Mouse (Mus musculus) liver, embryonic 15.5 days (tissue): ENCODE results near the gene P2ry13. TPM values are rescaled to one million over a fixed set of nuclear protein-coding genes. Genes with fewer than 3 reads are reported as not detected.

Source experiments
- ATAC-seq: fragments of 200-750 bp; cut with Nextera tagmentation; 2 replicates; pipeline ENCODE4 v1.8.0; 2017; ENCODE audit warnings: moderate number of reproducible peaks, mild to moderate bottlenecking, moderate library complexity; ENCODE audit not compliant: insufficient read depth
- H3K27ac ChIP-seq: fragments of 300-500 bp; sonication (generic); replicated peaks from 2 replicates; pipeline ENCODE4 v1.5.1; 2015; ENCODE audit warnings: mild to moderate bottlenecking, inconsistent platforms
- H3K27me3 ChIP-seq: fragments of 300-500 bp; sonication (generic); 2 replicates; pipeline ENCODE4 v1.6.1; 2015; ENCODE audit warnings: mild to moderate bottlenecking, inconsistent platforms
- H3K36me3 ChIP-seq: fragments of 300-500 bp; sonication (generic); replicated peaks from 2 replicates; pipeline ENCODE4 v1.6.1; 2015; ENCODE audit warnings: moderate library complexity, mild to moderate bottlenecking, inconsistent platforms
- H3K4me1 ChIP-seq: fragments of 300-500 bp; sonication (generic); replicated peaks from 2 replicates; pipeline ENCODE4 v1.6.1; 2015; ENCODE audit warnings: inconsistent platforms
- H3K4me2 ChIP-seq: fragments of 300-500 bp; sonication (generic); 2 replicates; pipeline ENCODE4 v1.6.1; 2015; ENCODE audit warnings: moderate library complexity, mild to moderate bottlenecking, inconsistent platforms
- H3K4me3 ChIP-seq: fragments of 300-500 bp; sonication (generic); replicated peaks from 2 replicates; pipeline ENCODE4 v1.5.1; 2015; ENCODE audit warnings: mild to moderate bottlenecking, inconsistent platforms
- H3K9ac ChIP-seq: fragments of 300-500 bp; sonication (generic); 2 replicates; pipeline ENCODE4 v1.6.1; 2015; ENCODE audit warnings: moderate library complexity, mild to moderate bottlenecking, inconsistent platforms
- H3K9me3 ChIP-seq: fragments of 300-500 bp; sonication (generic); replicated peaks from 2 replicates; pipeline ENCODE4 v1.6.1; 2016; ENCODE audit warnings: inconsistent platforms
- WGBS: fragments of 180-500 bp; shearing (Covaris S2); methylation state at CpG from one replicate; pipeline ENCODE4 v1.1.7; 2015; ENCODE audit warnings: mixed read lengths; ENCODE audit not compliant: insufficient replicate concordance; 5-methylcytosine and 5-hydroxymethylcytosine counted together
- polyA plus RNA-seq: library from polyadenylated mRNA; unstranded; fragments of >200 nt; fragmentation: Nextera tagmentation; extraction: Ambion mirVana; gene quantifications from 2 replicates; pipeline ENCODE4 v1.2.1, GENCODE M21; 2015

Gene P2ry13
- polyA plus RNA-seq, 1 experiment from 2014 or later, result 3.2 TPM

- Histone ChIP-seq H3K36me3 (no peaks in the 10 kb centered on the region), H3K4me3 (no peak overlapping the region), H3K9ac (no peak overlapping the region), H3K27me3 (no peaks in the 10 kb centered on the region), H3K4me2 (no peak overlapping the region), H3K9me3 (no peaks in the 10 kb centered on the region), H3K4me1 (no peaks in the 10 kb centered on the region), H3K27ac (no peak overlapping the region)
- WGBS, result 76% methylated on average over 7 of the region's 7 CpGs
- no peak for ATAC-seq
Observed at GRCm38 (mm10) chr3:59194099-59194498, 16.6 kb downstream of the P2ry13 start.

- Histone ChIP-seq H3K27me3 (no peaks in the 10 kb centered on the region), H3K4me2 (no peak overlapping the region), H3K4me3 (no peak overlapping the region), H3K36me3 (no peaks in the 10 kb centered on the region), H3K27ac (no peak overlapping the region), H3K4me1 (no peaks in the 10 kb centered on the region), H3K9me3 (no peaks in the 10 kb centered on the region), H3K9ac (no peak overlapping the region)
- WGBS, result 72% methylated on average over 6 of the region's 6 CpGs
- ATAC-seq, result no peak
Observed at GRCm38 (mm10) chr3:59191674-59192073, 19.0 kb downstream of the P2ry13 start.

GRCm38 (mm10) chr3:59187336-59187735 lies 23.3 kb downstream of the P2ry13 start:
- Histone ChIP-seq H3K27ac (no peak overlapping the region), H3K27me3 (no peaks in the 10 kb centered on the region), H3K4me2 (no peak overlapping the region), H3K9me3 (no peaks in the 10 kb centered on the region), H3K9ac (no peak overlapping the region), H3K4me3 (no peak overlapping the region), H3K4me1 (no peaks in the 10 kb centered on the region), H3K36me3 (no peaks in the 10 kb centered on the region)
- 58% methylated on average over 4 of the region's 4 CpGs for WGBS
- no peak for ATAC-seq

GRCm38 (mm10) chr3:59185662-59186061 lies 25.0 kb downstream of the P2ry13 start:
- Histone ChIP-seq H3K9ac (no peak overlapping the region), H3K4me3 (no peak overlapping the region), H3K4me1 (no peaks in the 10 kb centered on the region), H3K4me2 (no peak overlapping the region), H3K27ac (no peak overlapping the region), H3K27me3 (no peaks in the 10 kb centered on the region), H3K9me3 (no peaks in the 10 kb centered on the region), H3K36me3 (no peaks in the 10 kb centered on the region)
- no peak for ATAC-seq
- whole genome bisulfite sequencing, result 68% methylated on average over 4 of the region's 4 CpGs

GRCm38 (mm10) chr3:59182129-59182528 lies 28.6 kb downstream of the P2ry13 start:
- ATAC-seq, result no peak
- H3K4me1 ChIP-seq, result peaks cover 6% of the 10 kb centered on the region; the same call in 1 of the 2 replicates
- H3K36me3 ChIP-seq, result no peaks in the 10 kb centered on the region
- no peak overlapping the region for H3K4me3 ChIP-seq
- H3K9ac ChIP-seq, result no peak overlapping the region
- H3K27me3 ChIP-seq, result no peaks in the 10 kb centered on the region
- H3K4me2 ChIP-seq, result no peak overlapping the region
- no peak overlapping the region for H3K27ac ChIP-seq
- H3K9me3 ChIP-seq, result no peaks in the 10 kb centered on the region

GRCm38 (mm10) chr3:59181134-59181533 lies 29.5 kb downstream of the P2ry13 start:
- H3K4me2 ChIP-seq, result no peak overlapping the region
- no peak overlapping the region for H3K9ac ChIP-seq
- H3K4me3 ChIP-seq, result no peak overlapping the region
- H3K36me3 ChIP-seq, result no peaks in the 10 kb centered on the region
- WGBS, result 60% methylated on average over 5 of the region's 5 CpGs
- H3K27me3 ChIP-seq, result no peaks in the 10 kb centered on the region
- peaks cover 7% of the 10 kb centered on the region; the same call in 1 of the 2 replicates for H3K4me1 ChIP-seq
- H3K9me3 ChIP-seq, result no peaks in the 10 kb centered on the region
- ATAC-seq, result no peak
- H3K27ac ChIP-seq, result no peak overlapping the region

- Histone ChIP-seq H3K4me1 (peaks cover 7% of the 10 kb centered on the region; the same call in 1 of the 2 replicates), H3K4me2 (no peak overlapping the region), H3K4me3 (no peak overlapping the region), H3K9me3 (no peaks in the 10 kb centered on the region), H3K27me3 (no peaks in the 10 kb centered on the region), H3K27ac (no peak overlapping the region), H3K9ac (no peak overlapping the region), H3K36me3 (no peaks in the 10 kb centered on the region)
- 46% methylated on average over 5 of the region's 5 CpGs for WGBS
- no peak for ATAC-seq
Observed at GRCm38 (mm10) chr3:59176871-59177270, 33.8 kb downstream of the P2ry13 start.

GRCm38 (mm10) chr3:59175234-59175633 lies 35.4 kb downstream of the P2ry13 start:
- ATAC-seq, result no peak
- Histone ChIP-seq H3K4me1 (peaks cover 7% of the 10 kb centered on the region; the same call in 1 of the 2 replicates), H3K27ac (no peak overlapping the region)

GRCm38 (mm10) chr3:59174426-59175154 lies 36.1 kb downstream of the P2ry13 start:
- no peak for ATAC-seq
- no peak overlapping the region for H3K9ac ChIP-seq
- H3K27ac ChIP-seq, result no peak overlapping the region
- no peaks in the 10 kb centered on the region for H3K36me3 ChIP-seq
- no peak overlapping the region for H3K4me3 ChIP-seq
- no peaks in the 10 kb centered on the region for H3K9me3 ChIP-seq
- peaks cover 7% of the 10 kb centered on the region; the same call in 1 of the 2 replicates for H3K4me1 ChIP-seq
- no peak overlapping the region for H3K4me2 ChIP-seq
- WGBS, result 36% methylated on average over 6 of the region's 6 CpGs
- no peaks in the 10 kb centered on the region for H3K27me3 ChIP-seq

More at GRCm38 (mm10) chr3:59175234-59175633, 35.4 kb downstream of the P2ry13 start:
- WGBS, result 27% methylated on average over 5 of the region's 5 CpGs
- no peaks in the 10 kb centered on the region for H3K27me3 ChIP-seq
- no peak overlapping the region for H3K9ac ChIP-seq
- H3K4me2 ChIP-seq, result no peak overlapping the region
- H3K9me3 ChIP-seq, result no peaks in the 10 kb centered on the region
- H3K4me3 ChIP-seq, result no peak overlapping the region
- H3K36me3 ChIP-seq, result no peaks in the 10 kb centered on the region

GRCm38 (mm10) chr3:59169921-59170627 lies 40.6 kb downstream of the P2ry13 start:
- Histone ChIP-seq H3K4me3 (no peak overlapping the region), H3K4me1 (no peaks in the 10 kb centered on the region), H3K9me3 (no peaks in the 10 kb centered on the region), H3K36me3 (no peaks in the 10 kb centered on the region), H3K9ac (no peak overlapping the region), H3K4me2 (no peak overlapping the region), H3K27me3 (no peaks in the 10 kb centered on the region), H3K27ac (no peak overlapping the region)
- 41% methylated on average over 2 of the region's 2 CpGs for WGBS
- ATAC-seq, result no peak

GRCm38 (mm10) chr3:59169215-59169614 lies 41.5 kb downstream of the P2ry13 start:
- no peak overlapping the region for H3K4me3 ChIP-seq
- WGBS, result 60% methylated on average over 4 of the region's 4 CpGs
- no peak overlapping the region for H3K27ac ChIP-seq
- H3K27me3 ChIP-seq, result no peaks in the 10 kb centered on the region
- H3K4me2 ChIP-seq, result no peak overlapping the region
- ATAC-seq, result no peak
- no peaks in the 10 kb centered on the region for H3K36me3 ChIP-seq
- no peaks in the 10 kb centered on the region for H3K9me3 ChIP-seq
- no peak overlapping the region for H3K9ac ChIP-seq
- H3K4me1 ChIP-seq, result no peaks in the 10 kb centered on the region
